ENCODE assay signal across 18 mouse cellular contexts in the genomic region with DNA sequence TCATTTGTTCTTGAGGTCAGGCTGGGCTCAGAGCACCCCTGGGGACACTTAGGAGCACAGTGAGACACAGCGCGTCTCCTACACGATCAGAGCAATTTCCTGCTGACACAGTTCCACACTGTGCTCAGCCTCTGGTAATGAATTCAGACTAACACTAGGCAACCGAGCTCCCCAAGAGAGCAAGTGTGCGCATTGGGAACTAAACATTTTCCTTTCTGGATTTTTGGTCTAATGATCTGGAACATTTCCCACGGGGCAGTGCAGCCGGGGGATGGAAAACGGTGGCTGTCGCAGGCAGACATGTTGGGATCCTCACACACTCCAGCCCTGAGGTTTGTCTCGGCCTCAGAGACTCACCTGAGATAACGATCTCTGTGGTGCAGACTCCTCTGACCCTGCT. TPM values are rescaled to one million over a fixed set of nuclear protein-coding genes. Genes with fewer than 3 reads are reported as not detected.
A peak's percentile ranks its signal among the peaks of the same experiment; 100 is the strongest.
DNase-seq lines count a peak whose midpoint lies in the region; ATAC-seq lines count a peak whose summit lies in the region.
"Had no signal": no experiment of that assay in that cellular context is flagged by ENCODE, and none has a peak within 500 bp of the region (broad histone marks: within the 10 kb centered on the region; RNA-seq: fewer than 3 reads in every experiment).

No protein-coding gene starts in this region.

- H3K4me3 ChIP-seq in forebrain, embryonic 16.5 days (replicated peaks; ENCODE audit: low read length): no peak overlapping the region
- no peak overlapping the region for H3K4me3 ChIP-seq in forebrain, embryonic 12.5 days (replicated peaks)
- no peak overlapping the region for H3K4me3 ChIP-seq in hindbrain, embryonic 15.5 days
- H3K4me3 ChIP-seq: embryonic facial prominence, embryonic 13.5 days; forebrain, embryonic 10.5 days; heart, embryonic 15.5 days; liver, embryonic 13.5 days had no signal

- no peaks in the 10 kb centered on the region for H3K36me3 ChIP-seq in forebrain, embryonic 16.5 days (ENCODE audit: control insufficient read depth, insufficient read depth)
- no peaks in the 10 kb centered on the region for H3K36me3 ChIP-seq in forebrain, embryonic 12.5 days (replicated peaks)
- no peaks in the 10 kb centered on the region for H3K36me3 ChIP-seq in hindbrain, embryonic 15.5 days
- H3K36me3 ChIP-seq: embryonic facial prominence, embryonic 13.5 days; forebrain, embryonic 10.5 days; heart, embryonic 15.5 days; liver, embryonic 13.5 days had no signal

- peaks cover 3% of the 10 kb centered on the region; the same call in 1 of the 2 replicates for H3K4me1 ChIP-seq in forebrain, embryonic 16.5 days (replicated peaks; ENCODE audit: control insufficient read depth, insufficient read depth, low read length)
- H3K4me1 ChIP-seq in forebrain, embryonic 12.5 days: peaks cover 7% of the 10 kb centered on the region; the same call in 1 of the 2 replicates
- H3K4me1 ChIP-seq in hindbrain, embryonic 15.5 days (replicated peaks): peaks cover 11% of the 10 kb centered on the region
- H3K4me1 ChIP-seq: forebrain, embryonic 10.5 days; liver, embryonic 13.5 days had no signal

- DNase-seq in layer of hippocampus, adult 9-11 months: peak; percentile 11
- no peak for DNase-seq in layer of hippocampus, postnatal 25 days (ENCODE audit: extremely low spot score in 1 of 2, low spot score in 1 of 2)
- peak; percentile 20 for DNase-seq in retina, embryonic 14.5 days (ENCODE audit: low spot score)
- no peak for DNase-seq in gastrocnemius, postnatal 10 days
- DNase-seq in T-cell, adult 2 months (ENCODE audit: low spot score): no peak
- DNase-seq: cerebellum, postnatal 36 days; heart, adult 18-20 months; kidney, postnatal 25 days; liver, embryonic 13.5 days; right cerebral cortex, adult 18-20 months; thymus, postnatal 25 days had no signal

- peaks cover 5% of the 10 kb centered on the region; the same call in 1 of the 2 replicates for H3K9me3 ChIP-seq in forebrain, embryonic 16.5 days (ENCODE audit: control insufficient read depth, low read length)
- H3K9me3 ChIP-seq in forebrain, embryonic 12.5 days: no peaks in the 10 kb centered on the region
- H3K9me3 ChIP-seq in hindbrain, embryonic 15.5 days: no peaks in the 10 kb centered on the region
- H3K9me3 ChIP-seq: heart, embryonic 15.5 days; liver, embryonic 13.5 days had no signal

- H3K27ac ChIP-seq in forebrain, embryonic 16.5 days (ENCODE audit: low read length): no peak overlapping the region
- H3K27ac ChIP-seq in forebrain, embryonic 12.5 days: no peak overlapping the region
- peak overlapping the region; percentile 62 for H3K27ac ChIP-seq in hindbrain, embryonic 15.5 days (replicated peaks)
- H3K27ac ChIP-seq: embryonic facial prominence, embryonic 13.5 days; forebrain, embryonic 10.5 days; heart, embryonic 15.5 days; liver, embryonic 13.5 days; stomach, postnatal 0 days had no signal

- peak; percentile 66; the same call in 1 of the 2 replicates for ATAC-seq in forebrain, embryonic 16.5 days
- ATAC-seq in forebrain, embryonic 12.5 days (ENCODE audit: low FRiP score): no peak
- peak; percentile 83 for ATAC-seq in hindbrain, embryonic 15.5 days (ENCODE audit: low FRiP score, low read depth)

- no peak overlapping the region for H3K9ac ChIP-seq in forebrain, embryonic 16.5 days (replicated peaks; ENCODE audit: low read depth, low read length)
- H3K9ac ChIP-seq in forebrain, embryonic 12.5 days: no peak overlapping the region
- H3K9ac ChIP-seq in hindbrain, embryonic 15.5 days: no peak overlapping the region
- H3K9ac ChIP-seq: embryonic facial prominence, embryonic 13.5 days; heart, embryonic 15.5 days; liver, embryonic 13.5 days had no signal

- H3K4me2 ChIP-seq in forebrain, embryonic 16.5 days (ENCODE audit: low read length): no peak overlapping the region
- no peak overlapping the region for H3K4me2 ChIP-seq in forebrain, embryonic 12.5 days
- H3K4me2 ChIP-seq in hindbrain, embryonic 15.5 days: no peak overlapping the region
- H3K4me2 ChIP-seq: embryonic facial prominence, embryonic 13.5 days; heart, embryonic 15.5 days; liver, embryonic 13.5 days had no signal

- 58% methylated on average over 11 of the region's 11 CpGs for WGBS in forebrain, embryonic 16.5 days
- WGBS in forebrain, embryonic 12.5 days: 76% methylated on average over 11 of the region's 11 CpGs
- 31% methylated on average over 11 of the region's 11 CpGs for WGBS in hindbrain, embryonic 15.5 days

- no peaks in the 10 kb centered on the region for H3K27me3 ChIP-seq in forebrain, embryonic 16.5 days (replicated peaks; ENCODE audit: control insufficient read depth, insufficient read depth, low read length)
- no peaks in the 10 kb centered on the region for H3K27me3 ChIP-seq in forebrain, embryonic 12.5 days
- no peaks in the 10 kb centered on the region for H3K27me3 ChIP-seq in hindbrain, embryonic 15.5 days
- H3K27me3 ChIP-seq: heart, embryonic 15.5 days had no signal

RNA-seq across cellular contexts. Expression of gene Echdc3, which starts 25.4 kb away (rescaled TPM):
- polyA plus RNA-seq in forebrain, embryonic 16.5 days (2015; fragmentation: Nextera tagmentation; extraction: Ambion mirVana): 0.51 and 0.82 TPM in 2 replicates
- 1.1 and 2.9 TPM in 2 replicates for polyA plus RNA-seq in forebrain, embryonic 12.5 days (2016; fragmentation: Nextera tagmentation; extraction: Ambion mirVana)
- under 1 TPM; 0.66 to 0.85 TPM for total RNA-seq in layer of hippocampus, postnatal 25 days (2021)
- polyA plus RNA-seq in hindbrain, embryonic 15.5 days (2015; fragmentation: Nextera tagmentation; extraction: Ambion mirVana): 1.3 and 1.4 TPM in 2 replicates
- total RNA-seq in gastrocnemius, postnatal 10 days (2021): 1 to 10 TPM; 7.1 to 9.2 TPM

RNA-seq across cellular contexts. Expression of gene Proser2, which starts 57.4 kb away (rescaled TPM):
- 3.7 and 4.0 TPM in 2 replicates for polyA plus RNA-seq in forebrain, embryonic 16.5 days (2015; fragmentation: Nextera tagmentation; extraction: Ambion mirVana)
- 2.6 and 3.1 TPM in 2 replicates for polyA plus RNA-seq in forebrain, embryonic 12.5 days (2016; fragmentation: Nextera tagmentation; extraction: Ambion mirVana)
- total RNA-seq in layer of hippocampus, postnatal 25 days (2021): 1 to 10 TPM; 2.2 to 2.4 TPM
- polyA plus RNA-seq in hindbrain, embryonic 15.5 days (2015; fragmentation: Nextera tagmentation; extraction: Ambion mirVana): 7.8 and 10.1 TPM in 2 replicates
- total RNA-seq in gastrocnemius, postnatal 10 days (2021): 1 to 10 TPM; 4.0 to 4.4 TPM

Comparison
In these comparisons a context has a peak if more than half of its experiments do, and no peak if none do; other contexts are left out.
1. DNase-seq: peak in layer of hippocampus, adult 9-11 months (single experiment) and retina, embryonic 14.5 days (single experiment); none in layer of hippocampus, postnatal 25 days (0 of 2), gastrocnemius, postnatal 10 days (single experiment) and T-cell, adult 2 months (single experiment).